Mouse (Mus musculus): ENCODE measurements at regions not wholly inside any gene's neighbourhood (a gene's known extent, or its start where the extent isn't known, plus 50 kb on each side); places are given as distances from the start of the nearest gene placed in this dataset.

- no peak for ATAC-seq (ENCODE audit: low FRiP score, low read depth)
These were observed 344.7 kb upstream of the Tbx3 start for GRCm38 (mm10) chr5:119325681-119326255.

DNA sequence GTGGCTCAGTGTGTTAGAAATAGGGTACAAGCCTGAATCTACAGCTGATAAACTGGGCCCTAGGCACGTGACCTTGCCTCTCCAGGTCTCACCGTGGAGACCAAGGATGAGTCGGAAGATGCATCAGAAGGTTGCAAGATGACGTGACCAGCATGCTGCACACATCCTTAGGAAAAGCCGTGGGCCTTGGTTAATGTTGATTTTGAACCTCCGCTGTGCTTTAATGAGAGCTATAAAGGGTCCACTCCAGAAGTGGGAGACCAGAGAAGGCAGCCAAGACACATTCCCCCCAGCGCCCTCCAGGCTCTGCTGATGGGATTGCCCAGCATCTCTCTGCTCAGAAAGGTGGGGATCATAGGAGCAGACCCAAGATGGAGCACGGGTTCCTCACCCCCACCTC, 343.6 kb upstream of the Tbx3 start:
- Histone ChIP-seq H3K9me3 (no peaks in the 10 kb centered on the region), H3K36me3 (no peaks in the 10 kb centered on the region), H3K4me3 (no peak overlapping the region), H3K9ac (replicated peaks) (no peak overlapping the region), H3K4me1 (peaks cover 4% of the 10 kb centered on the region; the same call in 1 of the 2 replicates), H3K4me2 (replicated peaks) (no peak overlapping the region), H3K27me3 (peaks cover 17% of the 10 kb centered on the region), H3K27ac (replicated peaks) (no peak overlapping the region)
- WGBS: 89% methylated on average over 8 of the region's 8 CpGs
- ATAC-seq (ENCODE audit: low FRiP score, low read depth): no peak

More at GRCm38 (mm10) chr5:119325681-119326255, 344.7 kb upstream of the Tbx3 start:
- H3K4me3 ChIP-seq: no peak overlapping the region
- H3K9me3 ChIP-seq: no peaks in the 10 kb centered on the region
- no peak overlapping the region for H3K4me2 ChIP-seq (replicated peaks)
- H3K36me3 ChIP-seq: no peaks in the 10 kb centered on the region
- WGBS: 85% methylated on average over 13 of the region's 13 CpGs
- H3K4me1 ChIP-seq: peaks cover 7% of the 10 kb centered on the region; the same call in 1 of the 2 replicates
- no peak overlapping the region for H3K9ac ChIP-seq (replicated peaks)
- peaks cover 25% of the 10 kb centered on the region for H3K27me3 ChIP-seq
- H3K27ac ChIP-seq (replicated peaks): no peak overlapping the region

- H3K27ac ChIP-seq (replicated peaks): no peak overlapping the region
- H3K4me3 ChIP-seq: no peak overlapping the region
- peaks cover 8% of the 10 kb centered on the region; the same call in 1 of the 2 replicates for H3K27me3 ChIP-seq
- no peak overlapping the region for H3K4me2 ChIP-seq (replicated peaks)
- ATAC-seq (ENCODE audit: low FRiP score, low read depth): no peak
- H3K4me1 ChIP-seq: no peaks in the 10 kb centered on the region
- H3K9ac ChIP-seq (replicated peaks): no peak overlapping the region
- no peaks in the 10 kb centered on the region for H3K9me3 ChIP-seq
- no peaks in the 10 kb centered on the region for H3K36me3 ChIP-seq
- WGBS: 90% methylated on average over 7 of the region's 7 CpGs
These were observed 341.5 kb upstream of the Tbx3 start for GRCm38 (mm10) chr5:119328971-119329370.

GRCm38 (mm10) chr5:119329371-119329770, 341.1 kb upstream of the Tbx3 start:
- no peaks in the 10 kb centered on the region for H3K9me3 ChIP-seq
- ATAC-seq (ENCODE audit: low FRiP score, low read depth): no peak
- no peak overlapping the region for H3K4me2 ChIP-seq (replicated peaks)
- H3K27ac ChIP-seq (replicated peaks): no peak overlapping the region
- no peak overlapping the region for H3K9ac ChIP-seq (replicated peaks)
- H3K4me3 ChIP-seq: no peak overlapping the region
- H3K4me1 ChIP-seq: no peaks in the 10 kb centered on the region
- peaks cover 5% of the 10 kb centered on the region; the same call in 1 of the 2 replicates for H3K27me3 ChIP-seq
- 94% methylated on average over 10 of the region's 10 CpGs for WGBS
- no peaks in the 10 kb centered on the region for H3K36me3 ChIP-seq

GRCm38 (mm10) chr5:119329860-119330259, 340.6 kb upstream of the Tbx3 start:
- Histone ChIP-seq H3K4me2 (replicated peaks) (no peak overlapping the region), H3K36me3 (no peaks in the 10 kb centered on the region), H3K27ac (replicated peaks) (no peak overlapping the region), H3K9ac (replicated peaks) (no peak overlapping the region), H3K4me1 (no peaks in the 10 kb centered on the region), H3K4me3 (no peak overlapping the region), H3K27me3 (peaks cover under 1% of the 10 kb centered on the region; the same call in 1 of the 2 replicates), H3K9me3 (no peaks in the 10 kb centered on the region)
- ATAC-seq (ENCODE audit: low FRiP score, low read depth): no peak
- WGBS: 79% methylated on average over 6 of the region's 6 CpGs

DNA sequence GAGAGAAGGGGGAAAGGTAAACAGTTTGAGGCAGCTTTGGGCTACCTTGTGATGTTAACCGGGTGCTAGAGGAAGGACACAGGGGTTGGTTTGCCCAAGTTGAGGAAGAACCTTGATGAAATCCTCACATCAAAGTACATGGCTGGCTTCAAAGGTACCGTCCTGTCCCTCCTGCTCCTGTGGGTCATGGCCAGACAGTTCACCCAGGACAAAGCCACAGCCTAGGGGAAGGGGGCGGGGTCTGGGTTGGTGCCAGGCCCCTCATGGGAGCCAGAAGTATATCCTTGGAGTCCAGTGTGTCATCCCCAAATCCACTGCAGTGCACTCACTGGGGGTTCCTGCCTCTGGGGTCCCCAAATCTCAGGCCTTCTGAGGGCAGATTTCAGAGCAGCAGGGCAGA, 339.0 kb upstream of the Tbx3 start:
- WGBS: 76% methylated on average over 3 of the region's 3 CpGs
- no peak for ATAC-seq (ENCODE audit: low FRiP score, low read depth)

DNA sequence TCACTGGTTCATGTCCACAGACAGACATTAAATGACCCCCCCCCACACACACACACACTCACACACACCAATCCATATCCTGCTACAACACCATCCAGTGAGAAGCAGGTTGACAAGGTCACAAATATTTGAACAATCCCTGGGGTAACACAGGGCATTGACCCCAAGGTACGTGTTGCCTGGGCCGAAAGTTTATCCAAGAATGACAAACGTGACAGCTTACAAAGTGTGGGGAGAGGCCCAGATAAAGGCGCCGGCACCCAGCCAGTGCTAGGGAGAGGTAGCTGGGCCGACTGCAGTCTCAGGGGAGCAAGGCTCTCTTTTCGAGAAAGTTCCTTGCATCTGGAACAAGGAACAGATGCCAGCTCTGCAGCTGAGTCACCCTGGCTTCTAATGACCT, 337.8 kb upstream of the Tbx3 start:
- Histone ChIP-seq H3K27me3 (no peaks in the 10 kb centered on the region; the same call in 1 of the 2 replicates), H3K9me3 (no peaks in the 10 kb centered on the region), H3K4me3 (no peak overlapping the region), H3K4me1 (no peaks in the 10 kb centered on the region), H3K9ac (replicated peaks) (no peak overlapping the region), H3K27ac (replicated peaks) (no peak overlapping the region), H3K4me2 (replicated peaks) (no peak overlapping the region), H3K36me3 (no peaks in the 10 kb centered on the region)
- ATAC-seq (ENCODE audit: low FRiP score, low read depth): no peak
- 80% methylated on average over 7 of the region's 7 CpGs for WGBS

More for the DNA sequence above, 339.0 kb upstream of the Tbx3 start:
- Histone ChIP-seq H3K27ac (replicated peaks) (no peak overlapping the region), H3K9ac (replicated peaks) (no peak overlapping the region), H3K4me2 (replicated peaks) (no peak overlapping the region), H3K9me3 (no peaks in the 10 kb centered on the region), H3K4me3 (no peak overlapping the region), H3K27me3 (no peaks in the 10 kb centered on the region; the same call in 1 of the 2 replicates), H3K36me3 (no peaks in the 10 kb centered on the region), H3K4me1 (no peaks in the 10 kb centered on the region)

- Histone ChIP-seq H3K27ac (replicated peaks) (no peak overlapping the region), H3K4me1 (no peaks in the 10 kb centered on the region), H3K9me3 (no peaks in the 10 kb centered on the region), H3K27me3 (no peaks in the 10 kb centered on the region), H3K9ac (replicated peaks) (no peak overlapping the region), H3K4me3 (no peak overlapping the region), H3K4me2 (replicated peaks) (no peak overlapping the region), H3K36me3 (no peaks in the 10 kb centered on the region)
- WGBS: 95% methylated on average over 2 of the region's 2 CpGs
- no peak for ATAC-seq (ENCODE audit: low FRiP score, low read depth)
These were observed 335.3 kb upstream of the Tbx3 start for GRCm38 (mm10) chr5:119335211-119335610.

GRCm38 (mm10) chr5:119335979-119336378, 334.5 kb upstream of the Tbx3 start:
- no peak overlapping the region for H3K9ac ChIP-seq (replicated peaks)
- no peaks in the 10 kb centered on the region for H3K36me3 ChIP-seq
- no peaks in the 10 kb centered on the region for H3K9me3 ChIP-seq
- 85% methylated on average over 6 of the region's 6 CpGs for WGBS
- H3K4me2 ChIP-seq (replicated peaks): no peak overlapping the region
- H3K4me3 ChIP-seq: no peak overlapping the region
- ATAC-seq (ENCODE audit: low FRiP score, low read depth): no peak
- no peaks in the 10 kb centered on the region for H3K4me1 ChIP-seq
- no peak overlapping the region for H3K27ac ChIP-seq (replicated peaks)
- no peaks in the 10 kb centered on the region for H3K27me3 ChIP-seq

DNA sequence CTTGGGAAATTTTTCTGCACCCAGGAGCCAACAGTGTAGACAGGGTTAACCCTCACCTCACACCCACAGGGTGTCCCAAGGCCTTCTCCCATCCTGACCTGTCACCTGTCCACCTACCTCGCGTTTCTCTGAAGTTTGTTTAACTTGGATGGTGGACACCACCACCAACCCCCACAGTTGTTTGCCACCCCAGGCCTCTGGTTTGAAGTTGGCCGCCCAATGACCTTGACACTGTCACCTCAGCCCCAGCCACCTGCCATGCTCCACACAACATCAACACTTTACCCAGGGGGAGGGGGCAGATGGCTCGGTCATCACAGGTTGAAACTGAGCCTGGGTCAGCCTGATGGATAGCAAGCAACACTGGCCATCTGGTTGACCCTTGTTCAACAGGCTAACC, 332.7 kb upstream of the Tbx3 start:
- H3K9ac ChIP-seq (replicated peaks): no peak overlapping the region
- no peaks in the 10 kb centered on the region for H3K36me3 ChIP-seq
- H3K9me3 ChIP-seq: no peaks in the 10 kb centered on the region
- H3K4me1 ChIP-seq: no peaks in the 10 kb centered on the region
- H3K27me3 ChIP-seq: no peaks in the 10 kb centered on the region
- no peak overlapping the region for H3K27ac ChIP-seq (replicated peaks)
- H3K4me2 ChIP-seq (replicated peaks): no peak overlapping the region
- WGBS: 92% methylated on average over 4 of the region's 4 CpGs
- ATAC-seq (ENCODE audit: low FRiP score, low read depth): no peak
- no peak overlapping the region for H3K4me3 ChIP-seq

DNA sequence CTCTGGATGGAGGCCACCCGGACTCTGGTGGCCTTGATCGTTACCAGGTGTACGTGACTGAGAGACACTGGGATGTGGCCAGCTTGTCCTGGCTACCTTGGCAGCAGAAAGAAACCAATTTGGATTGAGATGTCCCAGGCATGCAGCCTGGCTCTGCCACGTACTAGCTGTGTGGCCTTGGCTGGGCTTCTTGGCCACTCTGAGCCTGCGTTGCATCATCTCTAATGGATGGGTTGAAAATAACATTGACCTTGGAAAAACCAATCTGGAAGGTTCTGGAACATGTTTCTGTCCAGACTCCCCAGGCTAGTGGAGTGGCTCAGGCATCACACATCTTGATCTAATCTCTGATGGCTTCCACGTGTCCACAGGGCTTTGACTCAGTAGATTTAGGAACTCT, 331.8 kb upstream of the Tbx3 start:
- Histone ChIP-seq H3K9ac (replicated peaks) (no peak overlapping the region), H3K9me3 (no peaks in the 10 kb centered on the region), H3K4me1 (no peaks in the 10 kb centered on the region), H3K36me3 (no peaks in the 10 kb centered on the region), H3K4me2 (replicated peaks) (no peak overlapping the region), H3K27me3 (no peaks in the 10 kb centered on the region), H3K4me3 (no peak overlapping the region), H3K27ac (replicated peaks) (no peak overlapping the region)
- no peak for ATAC-seq (ENCODE audit: low FRiP score, low read depth)
- WGBS: 92% methylated on average over 6 of the region's 6 CpGs

GRCm38 (mm10) chr5:119348303-119348702, 322.2 kb upstream of the Tbx3 start:
- WGBS: 37% methylated on average over 4 of the region's 4 CpGs
- H3K27ac ChIP-seq (replicated peaks): no peak overlapping the region
- no peak for ATAC-seq (ENCODE audit: low FRiP score, low read depth)
- H3K4me3 ChIP-seq: no peak overlapping the region
- no peak overlapping the region for H3K4me2 ChIP-seq (replicated peaks)
- H3K36me3 ChIP-seq: no peaks in the 10 kb centered on the region
- H3K9me3 ChIP-seq: no peaks in the 10 kb centered on the region
- H3K9ac ChIP-seq (replicated peaks): no peak overlapping the region
- 0 out of 2 replicates have a peak, but pooled peaks cover 6% of the 10 kb centered on the region for H3K4me1 ChIP-seq
- 0 out of 2 replicates have a peak, but pooled peaks cover 4% of the 10 kb centered on the region for H3K27me3 ChIP-seq

DNA sequence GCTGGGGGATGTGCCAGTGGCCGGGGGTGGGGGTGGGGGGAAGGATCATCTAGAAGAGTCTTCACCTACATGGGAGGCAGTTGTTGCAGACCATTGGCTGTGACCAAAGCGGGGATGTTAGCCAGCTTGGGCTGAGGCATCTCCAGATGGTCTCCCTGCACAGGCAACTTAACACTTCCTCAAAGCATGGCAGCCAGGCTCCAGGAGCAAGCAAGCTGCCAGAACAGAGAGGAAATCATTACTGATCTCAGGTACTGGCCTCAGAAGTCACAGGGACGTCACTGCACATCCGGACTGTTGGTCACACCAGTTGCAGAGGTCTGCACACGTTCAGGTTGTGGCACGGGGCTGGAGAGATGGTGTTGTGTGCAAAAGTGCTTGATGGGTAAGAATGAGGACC, 321.1 kb upstream of the Tbx3 start:
- H3K9me3 ChIP-seq: no peaks in the 10 kb centered on the region
- no peaks in the 10 kb centered on the region for H3K36me3 ChIP-seq
- H3K27me3 ChIP-seq: 0 out of 2 replicates have a peak, but pooled peaks cover 4% of the 10 kb centered on the region
- no peak overlapping the region for H3K9ac ChIP-seq (replicated peaks)
- no peak overlapping the region for H3K4me3 ChIP-seq
- H3K4me2 ChIP-seq (replicated peaks): no peak overlapping the region
- no peak overlapping the region for H3K27ac ChIP-seq (replicated peaks)
- ATAC-seq (ENCODE audit: low FRiP score, low read depth): no peak
- H3K4me1 ChIP-seq: 0 out of 2 replicates have a peak, but pooled peaks cover 6% of the 10 kb centered on the region
- 86% methylated on average over 6 of the region's 6 CpGs for WGBS

All from midbrain, embryonic 12.5 days (tissue).